Mouse (Mus musculus): ENCODE results near the gene Cd160. TPM values are rescaled to one million over a fixed set of nuclear protein-coding genes. Genes with fewer than 3 reads are reported as not detected.

Cd160 gene
- polyA plus RNA-seq, 1 experiment: not detected

DNA sequence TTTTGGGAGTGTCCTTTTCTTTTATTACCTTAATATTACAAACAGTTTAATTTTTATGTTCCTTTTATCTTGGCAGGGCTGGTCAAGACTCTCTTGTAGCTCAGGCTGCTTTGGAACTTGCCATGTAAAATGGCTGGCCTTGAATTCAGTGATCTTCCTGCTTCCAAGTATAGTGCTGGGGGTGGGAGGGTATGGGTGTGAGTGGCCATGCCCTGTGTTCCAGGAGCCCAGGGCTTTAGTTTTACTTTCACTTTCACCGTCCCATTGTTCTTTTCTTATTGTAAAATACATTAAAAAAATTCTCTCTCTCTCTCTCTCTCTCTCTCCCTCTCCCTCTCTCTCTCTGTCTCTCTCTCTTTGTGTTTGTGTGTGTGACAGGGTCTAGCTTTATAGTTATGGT is 64.6 kb downstream of the Cd160 start:
- Histone ChIP-seq H3K27ac (ENCODE audit: control insufficient read depth, insufficient read depth, low read depth, low read length) (no peak overlapping the region), H3K36me3 (ENCODE audit: control insufficient read depth, insufficient read depth, low read length) (no peaks in the 10 kb centered on the region), H3K4me1 (ENCODE audit: control insufficient read depth, insufficient read depth, low read length) (no peaks in the 10 kb centered on the region), H3K4me3 (ENCODE audit: control insufficient read depth, low read depth, low read length) (no peak overlapping the region), H3K27me3 (ENCODE audit: control insufficient read depth, insufficient read depth, low read length) (no peaks in the 10 kb centered on the region)
- TF ChIP-seq CTCF (IDR thresholded peaks at IDR 0.05; ENCODE audit: control insufficient read depth, insufficient read depth, insufficient replicate concordance, low read depth, low read length) (no peak), POLR2A (IDR thresholded peaks at IDR 0.05; ENCODE audit: control insufficient read depth, low read depth, low read length) (no peak)

DNA sequence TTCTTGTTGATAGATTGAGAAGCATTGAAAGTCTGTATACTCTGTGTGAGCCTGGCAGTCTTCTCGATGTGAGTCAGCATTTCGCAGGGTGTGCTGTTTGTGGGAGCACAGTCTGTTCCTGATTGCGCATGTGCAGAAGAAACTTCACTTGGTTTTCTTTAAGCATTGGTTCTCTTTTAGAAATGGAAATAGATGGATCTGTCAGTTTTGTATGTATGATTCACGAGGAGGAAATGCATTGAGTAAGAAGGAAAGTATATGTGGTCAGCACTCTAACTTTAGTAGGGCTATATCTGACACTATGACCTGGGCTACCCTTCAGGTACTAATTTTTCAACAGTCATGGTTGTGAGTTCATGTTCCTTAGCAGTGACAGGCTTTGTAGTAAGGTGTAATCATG is 69.5 kb downstream of the Cd160 start:
- Histone ChIP-seq H3K27me3 (ENCODE audit: control insufficient read depth, insufficient read depth, low read length) (no peaks in the 10 kb centered on the region), H3K4me1 (ENCODE audit: control insufficient read depth, insufficient read depth, low read length) (no peaks in the 10 kb centered on the region), H3K36me3 (ENCODE audit: control insufficient read depth, insufficient read depth, low read length) (no peaks in the 10 kb centered on the region), H3K4me3 (ENCODE audit: control insufficient read depth, low read depth, low read length) (no peak overlapping the region), H3K27ac (ENCODE audit: control insufficient read depth, insufficient read depth, low read depth, low read length) (no peak overlapping the region)
- TF ChIP-seq POLR2A (IDR thresholded peaks at IDR 0.05; ENCODE audit: control insufficient read depth, low read depth, low read length) (no peak), CTCF (IDR thresholded peaks at IDR 0.05; ENCODE audit: control insufficient read depth, insufficient read depth, insufficient replicate concordance, low read depth, low read length) (no peak)

- Histone ChIP-seq H3K4me3 (ENCODE audit: control insufficient read depth, low read depth, low read length) (peak overlapping the region; percentile 14; the same call in 1 of the 2 replicates), H3K27me3 (ENCODE audit: control insufficient read depth, insufficient read depth, low read length) (no peaks in the 10 kb centered on the region), H3K36me3 (ENCODE audit: control insufficient read depth, insufficient read depth, low read length) (no peaks in the 10 kb centered on the region), H3K4me1 (ENCODE audit: control insufficient read depth, insufficient read depth, low read length) (no peaks in the 10 kb centered on the region), H3K27ac (ENCODE audit: control insufficient read depth, insufficient read depth, low read depth, low read length) (no peak overlapping the region)
- no peak for TF ChIP-seq CTCF (IDR thresholded peaks at IDR 0.05; ENCODE audit: control insufficient read depth, insufficient read depth, insufficient replicate concordance, low read depth, low read length)
- no peak for TF ChIP-seq POLR2A (IDR thresholded peaks at IDR 0.05; ENCODE audit: control insufficient read depth, low read depth, low read length)
These were observed 71.5 kb downstream of the Cd160 start for GRCm38 (mm10) chr3:96757691-96758090.

DNA sequence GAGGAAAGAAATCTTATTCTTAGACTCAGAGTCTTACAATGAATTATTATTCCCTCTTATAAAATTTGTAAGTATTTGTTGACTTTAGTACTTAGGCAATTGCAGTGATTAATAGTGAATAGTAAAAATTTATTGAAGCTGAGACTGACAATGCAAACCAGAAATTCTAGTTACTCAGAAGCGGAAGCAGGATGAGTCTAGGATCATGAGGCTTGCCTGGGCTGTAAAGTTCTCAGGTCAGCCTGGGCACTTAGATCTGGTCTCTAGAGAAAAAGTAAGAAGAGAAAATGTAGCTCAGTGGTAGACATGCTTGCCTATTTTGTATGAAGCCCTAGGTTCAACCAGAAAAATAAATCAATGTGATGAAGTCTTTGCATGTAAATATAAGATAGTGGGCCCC is 73.2 kb downstream of the Cd160 start:
- H3K4me3 ChIP-seq (ENCODE audit: control insufficient read depth, low read depth, low read length): no peak overlapping the region
- no peaks in the 10 kb centered on the region for H3K36me3 ChIP-seq (ENCODE audit: control insufficient read depth, insufficient read depth, low read length)
- no peak for TF ChIP-seq CTCF (IDR thresholded peaks at IDR 0.05; ENCODE audit: control insufficient read depth, insufficient read depth, insufficient replicate concordance, low read depth, low read length)
- no peak for TF ChIP-seq POLR2A (IDR thresholded peaks at IDR 0.05; ENCODE audit: control insufficient read depth, low read depth, low read length)
- H3K27ac ChIP-seq (ENCODE audit: control insufficient read depth, insufficient read depth, low read depth, low read length): no peak overlapping the region
- no peaks in the 10 kb centered on the region for H3K4me1 ChIP-seq (ENCODE audit: control insufficient read depth, insufficient read depth, low read length)
- H3K27me3 ChIP-seq (ENCODE audit: control insufficient read depth, insufficient read depth, low read length): no peaks in the 10 kb centered on the region

Other genes with a start within 250 kb of the Cd160 start
- gene Polr3gl, start 235.2 kb downstream of the Cd160 start, polyA plus RNA-seq (2012; rRNA removed): 13.9 and 17.8 TPM in 2 replicates
- gene Ankrd34a, start 232.7 kb downstream of the Cd160 start, polyA plus RNA-seq (2012; rRNA removed): 0.12 TPM in 1 of 2 replicates, not detected in the other
- gene Lix1l, start 228.2 kb downstream of the Cd160 start, polyA plus RNA-seq (2012; rRNA removed): 6.2 and 8.1 TPM in 2 replicates
- 8.0 and 8.7 TPM in 2 replicates for gene Rbm8a, start 199.4 kb downstream of the Cd160 start, polyA plus RNA-seq (2012; rRNA removed)
- 90.1 and 107 TPM in 2 replicates for gene Pex11b, start 194.0 kb downstream of the Cd160 start, polyA plus RNA-seq (2012; rRNA removed)
- 0.05 and 0.06 TPM in 2 replicates for gene Gm42957, start 193.9 kb downstream of the Cd160 start, polyA plus RNA-seq (2012; rRNA removed)
- 1.0 and 1.2 TPM in 2 replicates for gene Itga10, start 183.8 kb downstream of the Cd160 start, polyA plus RNA-seq (2012; rRNA removed)
- 0.48 and 0.52 TPM in 2 replicates for gene Ankrd35, start 159.2 kb downstream of the Cd160 start, polyA plus RNA-seq (2012; rRNA removed)
- 6.9 and 7.2 TPM in 2 replicates for gene Pias3, start 133.0 kb downstream of the Cd160 start, polyA plus RNA-seq (2012; rRNA removed)
- 2.1 TPM in 2 replicates for gene Nudt17, start 120.8 kb downstream of the Cd160 start, polyA plus RNA-seq (2012; rRNA removed)
- gene Polr3c, start 101.7 kb downstream of the Cd160 start, polyA plus RNA-seq (2012; rRNA removed): 40.1 and 40.4 TPM in 2 replicates
- gene Rnf115, start 101.7 kb downstream of the Cd160 start, polyA plus RNA-seq (2012; rRNA removed): 8.4 and 9.4 TPM in 2 replicates
- 132 and 143 TPM in 2 replicates for gene Pdzk1, start 67 bp downstream of the Cd160 start, polyA plus RNA-seq (2012; rRNA removed)
- gene Gja5, start 75.3 kb upstream of the Cd160 start, polyA plus RNA-seq (2012; rRNA removed): 0.26 and 0.46 TPM in 2 replicates
- 21.7 and 24.3 TPM in 2 replicates for gene Gpr89, start 76.0 kb upstream of the Cd160 start, polyA plus RNA-seq (2012; rRNA removed)
- gene Gja8, start 96.7 kb upstream of the Cd160 start, polyA plus RNA-seq (2012; rRNA removed): 0.19 and 0.23 TPM in 2 replicates